Mouse (Mus musculus) WW6 (cell line): ENCODE measurements around the gene Tacc2.
A peak's percentile ranks its signal among the peaks of the same experiment; 100 is the strongest.
"Not testable (repeated sequence)": the region's sequence is repeated elsewhere in the genome, so short reads cannot be mapped to it uniquely, and the experiment has no call there.

Source experiments
- DNase-seq: peaks from one replicate; pipeline ENCODE4 v3.0.0-alpha.2; 2013; ENCODE audit warnings: low read depth, low spot score

Gene Tacc2

DNA sequence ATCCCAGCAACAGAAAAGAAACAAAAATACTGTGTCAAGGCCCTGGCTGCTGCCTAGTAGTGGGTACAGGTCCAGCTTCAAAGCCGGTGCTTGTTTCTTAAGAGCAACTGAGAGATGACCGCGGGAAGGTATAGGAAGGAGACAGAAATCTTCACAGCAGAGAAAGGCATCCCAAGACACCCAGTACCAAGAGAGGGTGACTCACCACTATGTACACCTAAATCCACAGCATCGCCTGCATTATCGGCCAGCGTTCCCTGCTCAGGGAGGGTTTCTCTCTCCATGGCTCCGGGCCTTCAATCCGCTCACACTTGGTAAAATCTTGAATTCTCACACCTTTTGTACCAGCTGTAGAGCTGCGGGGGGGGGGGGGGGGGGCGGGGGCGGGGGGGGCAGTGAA, 4.4 kb upstream of the Tacc2 start, which contains the start of gene Nsmce4a:
TSS of gene Nsmce4a (minus strand) at position 298 of the 400 bp plus-strand sequence.
- DNase-seq: no peak

DNA sequence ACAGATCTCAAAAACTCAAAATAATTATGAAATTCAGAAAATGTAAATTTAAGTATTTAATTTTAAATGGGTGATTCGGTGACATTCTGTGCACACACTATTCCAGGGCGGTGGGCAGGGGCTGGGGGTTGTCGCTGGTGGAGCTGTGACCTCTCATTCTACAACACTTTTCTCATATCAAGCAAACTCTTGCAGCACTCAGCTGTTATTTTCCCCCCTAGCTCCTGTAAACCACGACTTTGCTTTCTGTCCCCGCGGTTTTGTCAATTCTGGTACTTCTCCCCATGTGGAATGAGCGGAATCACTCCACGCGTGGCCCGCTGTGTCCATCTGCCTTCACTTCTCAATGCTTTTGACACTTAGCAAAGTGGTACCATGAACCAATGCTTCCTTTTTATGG, 3.5 kb upstream of the Tacc2 start:
- no peak for DNase-seq

DNA sequence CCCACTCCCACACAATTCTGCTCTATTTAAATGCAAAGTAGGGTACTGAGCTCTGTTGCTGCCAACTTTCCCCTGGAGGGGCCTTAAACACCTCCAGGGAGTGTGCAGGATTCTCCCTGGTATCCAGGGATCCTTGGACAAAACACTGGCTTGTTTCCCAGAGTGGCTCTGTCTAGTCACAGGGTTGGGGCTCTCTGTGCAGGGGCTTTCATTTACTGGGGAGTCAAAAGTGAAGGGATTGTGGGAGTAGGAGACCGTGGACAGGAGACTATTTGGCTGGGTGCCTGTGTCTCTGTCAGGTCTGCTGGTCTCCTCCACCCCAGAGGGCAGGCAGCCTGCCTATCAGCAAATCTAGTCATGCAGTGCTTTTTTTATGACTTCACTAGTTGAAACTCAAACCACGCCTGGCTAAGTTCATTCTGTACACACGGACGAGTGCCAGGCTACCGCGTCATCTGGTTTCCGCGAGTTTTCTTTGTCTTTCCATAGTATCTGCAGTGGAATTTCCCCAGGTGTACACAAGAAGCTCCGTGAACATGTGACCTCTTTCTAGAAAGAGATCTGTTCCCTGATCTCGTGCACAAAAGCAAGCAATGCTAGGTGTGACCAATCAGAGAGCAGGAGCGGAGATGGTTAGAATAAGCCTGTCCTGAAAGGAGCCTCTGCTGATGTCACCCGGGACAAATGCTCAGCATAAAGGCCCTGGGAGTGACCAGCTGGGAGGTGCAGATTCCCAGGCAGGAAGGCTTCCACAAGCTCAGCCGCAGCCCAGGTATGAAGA, 2.8 kb upstream of the Tacc2 start:
- no peak for DNase-seq

DNA sequence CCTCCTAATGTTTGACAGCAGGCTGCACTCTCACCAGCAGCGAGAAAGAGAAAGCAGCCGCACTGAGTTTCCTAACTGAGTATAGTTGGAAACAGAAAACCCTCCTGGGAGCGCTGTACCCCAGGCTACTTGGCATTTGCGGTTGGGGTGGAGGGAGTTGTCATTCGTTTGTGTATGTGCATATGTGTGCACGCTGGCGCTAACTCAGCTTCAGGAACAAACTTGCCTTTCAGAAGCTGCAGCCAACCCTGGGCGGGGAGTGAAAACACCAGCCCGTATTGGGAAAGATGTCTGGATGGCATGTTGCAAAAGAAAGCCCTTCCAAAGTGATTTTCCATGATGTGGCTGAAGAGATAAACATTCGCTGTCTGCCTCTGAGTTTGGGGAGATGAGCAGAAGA, 257 bp upstream of the Tacc2 start:
- no peak for DNase-seq

DNA sequence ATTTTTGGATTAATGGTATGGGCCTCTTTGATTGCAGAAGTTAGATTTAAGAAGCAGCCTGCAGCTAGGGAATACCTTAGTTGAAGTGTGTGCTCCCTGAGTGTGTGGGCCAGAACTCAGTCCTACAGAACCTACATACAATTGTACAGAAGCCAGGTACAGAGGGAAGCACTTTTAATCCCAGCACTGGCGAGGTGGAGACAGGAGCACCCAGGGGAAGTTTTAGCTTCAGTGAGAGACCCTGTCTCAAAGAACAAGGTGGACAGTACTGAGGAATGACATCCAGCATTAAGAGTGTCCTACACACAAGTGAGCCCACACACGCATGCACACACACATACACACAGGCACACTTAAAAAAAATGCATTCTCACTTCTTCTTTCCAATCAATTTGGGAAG, 828 bp downstream of the Tacc2 start:
- DNase-seq: no peak

- no peak for DNase-seq
These were observed 1.4 kb downstream of the Tacc2 start for GRCm38 (mm10) chr7:130578607-130579006.

GRCm38 (mm10) chr7:130586521-130587072, 9.4 kb downstream of the Tacc2 start:
- no peak for DNase-seq

- DNase-seq: no peak
These were observed 13.0 kb downstream of the Tacc2 start for GRCm38 (mm10) chr7:130590081-130590828.

DNA sequence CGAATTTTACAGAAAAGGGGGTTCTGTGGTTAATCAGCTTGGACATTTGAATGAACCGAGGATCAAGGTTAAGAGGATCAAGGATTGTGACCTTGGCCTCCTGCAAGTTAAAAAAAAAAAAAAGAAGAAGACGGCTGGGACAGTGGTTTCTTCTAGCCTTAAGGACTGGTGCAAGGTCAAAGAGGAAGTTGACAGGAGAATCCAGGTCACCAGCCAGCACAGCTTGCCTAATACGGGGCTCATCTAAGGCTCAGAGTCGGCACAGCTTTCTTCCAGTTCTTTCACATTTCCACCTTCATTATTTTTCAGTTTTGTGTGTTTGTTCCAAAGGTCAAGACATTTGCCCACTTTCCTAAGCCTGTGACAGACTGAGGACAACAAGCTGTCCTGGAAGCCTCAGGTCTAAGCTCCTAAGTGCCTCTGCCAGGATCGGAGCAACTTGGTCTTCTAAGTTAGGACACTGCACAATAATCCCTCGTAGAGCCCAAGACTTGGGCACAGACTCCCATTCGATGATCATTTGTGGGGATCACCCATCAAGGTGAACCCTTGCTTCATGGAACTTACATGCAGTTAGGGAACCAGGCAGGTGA, 13.7 kb downstream of the Tacc2 start:
- no peak for DNase-seq

- not testable (repeated sequence) for DNase-seq
These were observed 15.7 kb downstream of the Tacc2 start for GRCm38 (mm10) chr7:130592975-130593374.

DNA sequence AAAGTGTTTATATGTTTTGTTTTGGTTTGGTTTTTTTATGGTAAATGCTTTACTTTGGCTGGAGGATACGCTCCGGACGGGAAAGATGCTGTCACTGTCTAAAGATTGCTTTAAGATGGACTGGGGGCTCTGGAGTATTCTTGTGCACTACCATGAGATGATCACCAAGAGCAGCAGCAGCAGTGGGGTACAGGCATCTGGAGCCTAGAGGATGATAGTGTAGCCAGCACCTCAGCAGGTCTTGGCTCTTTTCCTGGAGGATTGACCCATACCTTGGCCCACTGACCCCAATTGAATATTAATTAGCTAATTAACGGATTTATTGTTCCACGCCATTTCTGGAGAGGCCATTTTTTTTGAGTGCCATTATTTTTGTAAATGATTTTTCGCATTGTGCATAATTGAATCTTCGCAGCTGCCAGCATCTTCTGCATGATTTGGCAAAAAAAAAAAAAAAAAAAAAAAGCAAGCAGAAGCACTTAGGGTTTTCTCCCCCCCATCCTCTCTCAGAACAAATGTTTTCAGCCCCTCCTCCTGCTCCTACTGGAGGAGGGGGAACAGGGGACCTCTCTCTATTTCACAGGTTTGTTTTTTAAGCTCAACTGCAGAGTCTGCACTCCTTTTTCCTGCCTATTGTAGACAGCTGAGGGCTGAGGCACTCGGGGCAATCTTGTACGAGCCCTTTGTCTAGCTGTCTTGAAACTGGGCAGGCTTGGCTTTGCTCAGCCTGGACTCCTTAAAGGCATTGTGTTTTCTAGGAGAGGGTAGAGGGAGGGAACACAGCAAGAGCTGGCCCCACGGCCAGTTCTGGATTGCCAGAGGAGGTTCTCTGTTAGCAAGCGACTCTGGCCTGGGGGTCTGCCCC, 16.4 kb downstream of the Tacc2 start:
- DNase-seq: not testable (repeated sequence)

- DNase-seq: not testable (repeated sequence)
These were observed 19.0 kb downstream of the Tacc2 start for GRCm38 (mm10) chr7:130596079-130596855.

DNA sequence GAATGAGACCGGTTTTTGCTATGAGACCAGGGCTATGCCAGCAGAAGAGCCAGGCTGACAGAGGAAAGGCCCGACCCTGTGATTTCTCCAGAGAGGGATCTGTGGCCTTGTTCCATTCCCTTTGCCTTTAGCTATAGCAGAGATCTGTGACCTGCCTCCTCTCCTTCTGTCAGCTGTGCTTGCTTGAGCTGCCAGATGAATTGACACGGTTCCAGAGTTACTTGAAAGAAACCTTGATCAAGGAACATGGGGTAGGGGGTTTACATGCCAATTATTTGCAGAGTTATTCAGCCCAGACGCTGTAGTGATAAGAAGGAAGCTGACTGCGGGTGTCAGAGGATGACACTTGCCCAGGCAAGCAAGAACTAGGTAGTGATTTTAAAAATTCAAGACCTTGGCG, 20.3 kb downstream of the Tacc2 start:
- no peak for DNase-seq

- DNase-seq: no peak
These were observed 22.8 kb downstream of the Tacc2 start for GRCm38 (mm10) chr7:130600074-130600473.

- DNase-seq: peak; percentile 61
These were observed 23.3 kb downstream of the Tacc2 start for GRCm38 (mm10) chr7:130600546-130600945.

GRCm38 (mm10) chr7:130602804-130603203, 25.6 kb downstream of the Tacc2 start:
- no peak for DNase-seq

DNA sequence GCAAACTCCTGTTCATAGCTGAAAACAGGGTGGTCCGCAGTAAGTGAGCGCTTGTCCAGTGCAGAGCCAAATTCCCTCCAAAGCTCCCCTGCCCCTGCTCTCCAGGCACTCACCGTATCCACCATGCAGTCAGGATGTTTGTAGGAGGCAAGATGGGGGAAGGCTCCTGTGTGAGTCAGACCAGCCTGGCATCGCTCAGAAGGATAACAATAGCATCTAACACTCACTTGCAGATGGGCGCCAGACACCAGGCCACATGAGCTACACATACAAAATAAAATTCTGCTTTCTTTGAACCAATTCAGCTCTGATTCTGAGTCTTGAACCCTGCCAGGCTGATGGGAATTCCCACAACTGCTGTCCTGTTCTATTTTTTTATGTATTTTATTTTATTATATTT, 26.3 kb downstream of the Tacc2 start:
- DNase-seq: no peak

- DNase-seq: no peak
These were observed 27.2 kb downstream of the Tacc2 start for GRCm38 (mm10) chr7:130604390-130604789.

DNA sequence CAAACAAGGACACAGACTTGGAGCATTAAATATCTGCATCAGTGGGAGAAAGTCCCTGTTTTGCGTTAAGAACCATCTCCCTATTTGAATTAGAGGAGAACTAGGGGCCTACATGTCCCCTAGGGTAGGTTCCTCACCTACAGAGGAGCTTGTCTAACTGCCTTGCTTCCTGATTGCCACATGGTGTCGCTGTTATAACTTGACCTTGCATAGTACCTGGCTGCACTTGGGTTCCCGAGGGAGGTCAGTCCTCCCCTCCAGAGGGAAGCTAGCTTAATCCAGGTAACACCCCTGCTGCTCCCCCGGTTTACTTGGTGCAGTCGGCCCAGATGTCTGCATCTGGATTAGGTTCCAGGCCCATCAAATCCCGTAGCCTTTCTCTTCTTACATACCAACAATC, 27.9 kb downstream of the Tacc2 start:
- DNase-seq: peak; percentile 46

DNA sequence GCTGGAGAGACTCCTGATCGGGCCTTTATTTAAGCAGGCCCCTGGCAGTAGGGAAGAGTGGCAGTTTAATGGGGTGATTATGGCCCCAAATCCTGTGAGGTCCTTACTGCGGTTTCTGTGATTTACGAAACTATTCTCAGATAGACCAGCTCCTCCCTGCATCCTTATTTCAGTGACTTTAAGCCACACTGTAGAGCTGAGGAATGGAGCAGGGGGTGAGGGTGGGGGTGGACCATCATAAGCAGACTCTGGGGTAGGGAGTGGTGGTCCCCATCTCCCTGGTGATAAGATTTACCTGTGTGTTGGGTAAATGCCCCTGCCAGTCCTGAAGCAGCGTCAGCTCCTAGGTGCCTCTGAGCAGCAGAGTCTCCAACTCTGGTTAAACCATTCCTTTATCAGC, 29.7 kb downstream of the Tacc2 start:
- DNase-seq: no peak

DNA sequence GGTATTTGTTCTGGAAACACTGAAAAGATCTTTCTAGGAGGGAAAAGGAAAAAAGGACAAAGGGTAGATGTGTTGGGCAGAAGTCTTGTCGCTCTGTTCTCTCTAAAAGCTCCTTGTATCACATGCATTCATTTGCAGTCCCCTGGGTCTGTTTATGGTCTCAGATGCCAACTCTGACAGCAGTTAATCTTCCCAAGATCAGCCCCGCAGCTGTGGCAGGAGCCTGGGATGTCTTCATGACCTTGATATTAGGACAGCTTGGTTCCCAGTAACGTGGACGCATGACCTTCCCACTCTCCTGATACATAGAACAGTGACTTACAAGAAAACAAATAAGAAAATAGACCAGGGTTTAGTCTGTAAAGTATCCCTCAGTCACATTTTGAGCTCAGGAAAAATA, 36.7 kb downstream of the Tacc2 start:
- no peak for DNase-seq
